Mouse (Mus musculus): ENCODE measurements at regions not wholly inside any gene's neighbourhood (a gene's known extent, or its start where the extent isn't known, plus 50 kb on each side); places are given as distances from the start of the nearest gene placed in this dataset.
"Not testable (repeated sequence)": the region's sequence is repeated elsewhere in the genome, so short reads cannot be mapped to it uniquely, and the experiment has no call there.

DNA sequence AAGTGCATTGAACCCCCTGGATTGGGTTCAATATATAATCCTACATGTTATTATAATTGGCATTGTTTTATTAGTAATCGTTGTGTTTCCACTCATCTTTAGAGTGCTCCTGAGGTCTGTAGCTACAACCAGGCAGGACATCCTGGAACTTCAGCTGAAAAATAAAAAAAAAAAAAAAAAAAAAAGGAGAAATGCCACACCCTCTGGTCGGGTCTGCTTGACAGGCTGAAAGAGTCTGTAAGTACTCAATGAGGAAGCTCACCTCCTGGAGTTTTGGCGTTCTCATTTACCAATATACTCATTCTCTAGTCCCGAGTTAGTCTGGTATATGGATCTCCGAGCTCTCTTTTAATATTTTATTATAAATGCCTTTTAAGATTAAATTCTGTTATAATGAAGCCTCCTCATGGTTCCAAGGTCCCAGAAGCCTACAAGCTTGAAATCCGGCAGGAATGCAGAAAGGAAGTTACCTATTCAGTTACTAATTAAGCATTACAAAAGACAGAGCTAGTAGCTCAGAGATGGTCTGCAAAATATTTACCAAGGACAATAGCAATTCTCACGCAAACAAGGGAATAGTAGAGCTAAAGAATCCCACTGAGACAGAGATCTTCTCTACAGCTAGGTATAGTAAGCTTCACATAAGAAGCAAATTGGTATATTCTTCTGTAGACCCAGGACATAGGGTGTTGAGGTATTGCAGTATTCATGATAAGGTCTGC is 745.7 kb upstream of the Gm5150 start:
- intact Hi-C loops (cut with DNase I), result no loop called here
- DNase-seq (ENCODE audit: low spot score in 2 of 2), result no peak

DNA sequence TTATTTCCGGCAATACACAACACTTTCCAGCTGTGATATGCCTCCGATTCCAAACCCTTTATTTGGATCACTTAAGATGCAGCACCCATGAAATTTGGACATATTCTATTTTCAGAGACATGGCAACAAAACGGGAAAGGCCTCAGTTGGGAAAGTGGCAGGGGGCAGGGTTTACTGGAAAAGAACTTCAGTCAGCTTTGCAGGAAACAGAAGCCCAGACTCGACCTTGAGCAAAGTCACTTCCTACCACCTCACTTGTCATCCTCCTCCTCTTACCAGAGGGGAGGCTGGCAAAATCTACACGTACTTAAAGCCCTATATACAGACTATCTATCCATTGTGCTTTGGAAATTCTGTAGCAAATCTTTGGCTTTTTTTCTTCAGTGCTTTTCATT is 727.7 kb upstream of the Gm5150 start:
- no peak for DNase-seq (ENCODE audit: low spot score in 2 of 2)
- intact Hi-C loops (cut with DNase I), result no loop called here

DNA sequence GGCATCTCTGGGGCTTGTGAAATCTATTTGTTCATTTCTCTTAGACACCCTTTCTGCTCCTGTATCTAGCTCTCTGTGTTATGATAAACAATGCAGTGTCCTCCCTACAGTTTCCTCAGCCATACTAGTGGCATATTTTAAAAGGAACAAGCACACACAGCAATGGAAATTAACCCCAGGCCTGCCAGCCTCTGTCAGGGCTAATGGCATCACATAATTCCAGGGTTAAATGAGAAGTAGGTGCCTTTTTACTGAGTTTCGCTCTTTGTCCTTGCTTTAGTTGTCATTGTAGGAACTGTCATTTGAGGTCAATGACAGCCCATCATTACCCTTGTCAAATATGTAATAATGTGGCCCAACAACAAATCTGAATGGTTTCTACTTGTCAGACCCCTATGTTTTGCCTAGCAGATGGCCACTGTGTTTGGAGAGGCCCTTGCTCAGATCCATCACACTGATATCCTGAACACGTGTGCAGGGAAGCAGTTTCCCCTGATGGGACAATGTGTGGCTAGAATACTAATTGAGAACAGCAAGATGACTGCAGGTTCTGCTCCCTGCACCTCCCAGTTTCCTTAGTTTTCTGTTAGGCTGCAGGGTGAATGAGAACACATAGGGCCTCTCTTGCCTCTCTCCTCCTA is 727.2 kb upstream of the Gm5150 start:
- intact Hi-C loops (cut with DNase I), result no loop called here

DNA sequence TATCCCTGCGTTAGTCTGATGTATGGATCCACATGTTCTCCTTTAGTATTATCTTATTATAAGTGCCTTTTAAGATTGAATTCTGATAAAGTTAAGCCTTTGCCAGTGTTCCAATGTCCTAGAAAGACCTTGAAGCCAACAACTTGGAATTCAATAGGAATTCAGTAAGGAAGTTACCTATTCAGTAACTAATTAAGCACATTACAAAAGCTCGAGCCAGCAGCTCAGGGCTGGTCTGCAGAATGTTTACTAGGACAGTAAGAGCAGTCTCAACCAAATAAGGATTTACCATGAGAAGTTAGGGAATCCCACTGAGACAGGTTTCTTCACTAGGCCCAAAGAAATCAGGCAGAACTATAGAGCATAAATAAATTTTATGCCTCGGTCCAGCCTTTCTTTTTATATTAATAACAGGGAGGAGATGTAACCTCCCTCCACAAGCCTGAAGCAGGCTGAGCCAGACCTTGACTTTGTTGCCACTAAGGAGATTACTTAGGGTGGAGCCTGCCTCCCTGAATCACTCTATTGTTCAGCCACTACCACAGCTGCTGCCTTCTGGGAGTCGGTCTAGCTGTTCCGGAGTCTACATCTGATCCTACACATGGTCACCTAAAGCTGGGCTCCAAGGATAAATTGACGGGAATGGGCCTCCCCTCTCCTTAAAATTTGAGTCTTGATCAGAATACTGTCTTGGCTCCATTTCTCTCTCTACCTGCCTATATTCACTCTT is 718.3 kb upstream of the Gm5150 start:
- intact Hi-C loops (cut with DNase I); DNase-seq (ENCODE audit: low spot score in 2 of 2): not testable (repeated sequence)

More for the DNA sequence above, 727.2 kb upstream of the Gm5150 start:
- DNase-seq (ENCODE audit: low spot score in 2 of 2), result no peak

DNA sequence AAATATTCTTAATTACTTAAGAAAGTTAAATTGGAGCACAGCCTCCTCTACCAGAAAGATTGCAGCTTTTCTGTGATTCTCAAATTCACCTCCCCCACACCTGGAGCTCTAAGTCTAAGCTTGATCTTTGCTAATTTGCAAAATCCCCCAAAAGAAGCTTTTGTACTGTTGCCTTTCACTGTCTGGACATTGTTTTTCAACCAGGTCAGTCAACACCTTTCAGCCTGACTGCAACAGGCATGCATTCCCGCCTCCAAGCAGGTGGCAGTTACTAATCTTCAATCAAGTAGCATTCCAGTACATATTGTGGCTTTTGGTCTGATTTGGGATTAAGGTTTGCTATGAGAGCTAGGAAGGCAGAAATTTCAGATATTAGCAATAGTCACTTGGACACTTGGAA is 717.4 kb upstream of the Gm5150 start:
- intact Hi-C loops (cut with DNase I), result no loop called here
- no peak for DNase-seq (ENCODE audit: low spot score in 2 of 2)

DNA sequence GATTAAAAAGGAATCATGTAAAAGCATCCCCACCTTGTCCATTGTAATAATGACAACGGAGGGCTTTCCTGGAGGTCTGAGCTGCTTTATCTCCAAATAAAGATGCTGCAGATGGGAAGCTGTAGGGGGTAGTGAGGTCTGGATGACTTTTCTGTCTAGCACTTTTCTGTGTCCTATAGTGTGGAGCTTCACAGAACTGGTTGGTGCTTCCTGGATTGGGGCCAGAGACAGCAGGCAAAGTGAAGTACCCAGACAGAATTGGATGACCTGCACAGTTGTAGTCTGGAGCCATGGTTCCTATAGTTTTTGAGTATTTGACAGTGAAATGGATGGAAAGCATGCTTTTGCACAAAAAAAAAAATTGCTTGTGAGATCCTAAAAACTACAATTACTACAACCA is 684.7 kb upstream of the Gm5150 start:
- intact Hi-C loops (cut with DNase I), result no loop called here
- no peak for DNase-seq (ENCODE audit: low spot score in 2 of 2)

DNA sequence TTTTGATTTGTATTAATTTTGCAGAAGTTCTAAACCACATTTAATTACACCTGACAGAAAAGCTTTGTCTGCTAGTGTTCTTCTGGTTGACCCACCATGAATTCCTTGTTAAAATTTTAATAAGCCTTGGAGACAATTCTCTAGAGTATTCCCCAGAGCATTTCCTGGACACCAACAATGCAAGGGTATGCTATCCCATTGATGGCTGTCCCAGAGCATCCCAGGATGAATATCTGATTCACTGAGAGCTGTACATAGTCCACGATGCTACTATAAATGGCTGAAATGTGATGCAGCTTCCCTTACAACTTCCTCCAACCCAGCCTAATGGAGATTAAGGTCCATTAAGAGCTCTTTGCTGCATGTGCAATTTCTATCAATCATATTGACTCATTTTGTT is 682.7 kb upstream of the Gm5150 start:
- DNase-seq (ENCODE audit: low spot score in 2 of 2), result no peak
- intact Hi-C loops (cut with DNase I), result no loop called here

DNA sequence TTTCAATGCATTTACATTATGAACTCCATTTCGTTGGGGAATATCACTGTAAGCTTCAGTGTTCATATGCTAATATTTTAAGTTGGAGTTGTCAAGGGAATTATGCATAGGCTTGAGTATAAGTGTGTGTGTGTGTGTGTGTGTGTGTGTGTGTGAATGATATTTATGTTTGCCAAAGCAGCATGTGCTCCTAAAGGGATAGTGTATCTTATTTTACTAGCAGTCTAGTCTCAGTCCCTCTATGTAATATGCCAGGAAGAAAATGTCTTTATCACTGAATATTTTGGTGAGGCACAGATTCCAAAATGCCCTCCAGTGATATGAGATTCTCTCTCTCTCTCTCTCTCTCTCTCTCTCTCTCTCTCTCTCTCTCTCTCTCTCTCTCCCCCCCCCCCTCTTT is 651.3 kb upstream of the Gm5150 start:
- intact Hi-C loops (cut with DNase I), result no loop called here
- DNase-seq (ENCODE audit: low spot score in 2 of 2), result peak in 1 of 2 experiments; percentile 3
